Mouse (Mus musculus) olfactory bulb, adult 2 months (tissue): Measurements from ENCODE around the gene E030030I06Rik.
"Not testable (repeated sequence)": the region's sequence is repeated elsewhere in the genome, so short reads cannot be mapped to it uniquely, and the experiment has no call there.

Source experiments
- CTCF ChIP-seq: fragments of 200-500 bp; IDR thresholded peaks from 2 replicates; pipeline ENCODE4 v1.5.1; 2012; ENCODE audit warnings: low read depth, mild to moderate bottlenecking, low read length, moderate library complexity; ENCODE audit not compliant: insufficient read depth
- POLR2A ChIP-seq: fragments of 200-500 bp; IDR thresholded peaks from 2 replicates; pipeline ENCODE4 v1.6.1; 2012; ENCODE audit warnings: mild to moderate bottlenecking, low read depth, low read length, moderate library complexity; ENCODE audit not compliant: insufficient read depth

DNA sequence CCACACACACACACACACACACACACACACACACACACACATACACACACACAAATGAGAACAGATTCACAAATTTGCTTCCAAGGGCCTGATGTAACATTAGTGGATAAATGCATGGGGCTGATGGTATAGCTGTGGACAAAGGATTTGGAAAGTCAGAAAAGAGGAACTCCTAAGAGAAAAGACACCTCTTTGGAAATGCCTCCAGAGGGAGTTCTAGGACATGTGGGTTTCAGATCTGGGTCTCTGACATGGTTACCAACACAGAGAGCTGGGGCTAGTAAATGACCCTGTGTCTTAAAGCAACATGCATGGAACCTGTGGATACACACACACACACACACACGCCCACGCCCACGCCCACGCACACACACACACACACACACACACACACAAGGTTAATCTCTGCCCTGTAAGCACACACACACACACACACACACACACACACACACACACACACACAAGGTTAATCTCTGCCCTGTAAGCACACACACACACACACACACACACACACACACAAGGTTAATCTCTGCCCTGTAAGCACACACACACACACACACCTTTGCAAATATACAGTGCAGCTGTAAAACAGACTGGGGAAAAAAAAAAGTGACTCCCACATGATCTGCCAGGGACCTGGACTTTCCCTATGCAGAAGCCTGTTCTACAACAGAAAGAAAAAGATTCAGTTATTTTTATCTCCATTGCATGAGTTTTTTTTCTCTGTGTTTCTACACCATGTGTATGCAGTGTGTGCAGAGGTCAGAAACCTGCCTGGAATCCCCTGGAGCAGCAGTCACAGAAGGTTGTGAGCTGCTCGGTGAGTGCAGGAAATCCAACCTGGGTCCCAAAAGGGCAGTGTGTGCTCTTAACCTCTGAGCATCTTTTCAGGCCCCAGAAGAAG lies 23.6 kb upstream of the E030030I06Rik start:
- not testable (repeated sequence) for TF ChIP-seq CTCF, POLR2A
